ENCODE assay signal across 1 mouse cellular context in genomic region chr8:122428163-122428562, GRCm38 (mm10).
TF ChIP-seq lines count a peak whose summit lies in the region.

No protein-coding gene starts in this region.

TF ChIP-seq in MEL, 35 proteins besides CTCF, POLR2A, EP300 and RAD21 (continued from another document):
- no peak for TF ChIP-seq JUND (IDR thresholded peaks at IDR 0.05; ENCODE audit: low read depth, low read length)
- peak; percentile 79 for TF ChIP-seq ELF1 (IDR thresholded peaks at IDR 0.05; ENCODE audit: low read depth, low read length)
- TF ChIP-seq MYB (IDR thresholded peaks at IDR 0.05; ENCODE audit: low read depth, low read length): 0 out of 2 replicates have a peak, but pooled peaks have one; percentile 33
- TF ChIP-seq GABPA (IDR thresholded peaks at IDR 0.05; ENCODE audit: low read depth, low read length): no peak
- TF ChIP-seq ZMIZ1 (IDR thresholded peaks at IDR 0.05; ENCODE audit: low read depth, low read length): no peak; the same call in 1 of the 2 replicates
- no peak for TF ChIP-seq CHD1 (IDR thresholded peaks at IDR 0.05; ENCODE audit: low read depth, low read length)
- no peak for TF ChIP-seq GATA1 (IDR thresholded peaks at IDR 0.05; ENCODE audit: low read depth, low read length)
- TF ChIP-seq SIN3A (IDR thresholded peaks at IDR 0.05; ENCODE audit: low read length): peak; percentile 86
- no peak for TF ChIP-seq POLR2AphosphoS2 (IDR thresholded peaks at IDR 0.05; ENCODE audit: low read length)
- TF ChIP-seq TCF12 (IDR thresholded peaks at IDR 0.05; ENCODE audit: low read depth, low read length): peak; percentile 31; the same call in 1 of the 2 replicates
- TF ChIP-seq ZNF384 (IDR thresholded peaks at IDR 0.05; ENCODE audit: low read depth, low read length): no peak
- TF ChIP-seq TAL1 (IDR thresholded peaks at IDR 0.05; ENCODE audit: low read length): no peak
- no peak for TF ChIP-seq MEF2A (IDR thresholded peaks at IDR 0.05; ENCODE audit: extremely low read depth, insufficient replicate concordance, low read depth, low read length, poor library complexity, severe bottlenecking)
- no peak; the same call in 1 of the 2 replicates for TF ChIP-seq BHLHE40 (IDR thresholded peaks at IDR 0.05; ENCODE audit: borderline replicate concordance, low read depth, low read length)
- TF ChIP-seq ZKSCAN1 (IDR thresholded peaks at IDR 0.05; ENCODE audit: low read depth, low read length): no peak
- TF ChIP-seq NRF1 (IDR thresholded peaks at IDR 0.05; ENCODE audit: insufficient read depth, low read depth, low read length, poor library complexity, severe bottlenecking): no peak
- TF ChIP-seq CHD2 (IDR thresholded peaks at IDR 0.05; ENCODE audit: low read length): peak; percentile 24; the same call in 1 of the 2 replicates
- no peak for TF ChIP-seq KAT2A (conservative IDR thresholded peaks at IDR 0.05; ENCODE audit: low read depth, low read length)
TF ChIP-seq in MEL: peak in this region for 12.
